Mouse (Mus musculus) MEL (cell line): ENCODE data around the gene Tekt5.

Experiments used
- CHD1 ChIP-seq: IDR thresholded peaks from 2 replicates; pipeline ENCODE4 v1.6.1; 2012; ENCODE audit warnings: low read depth, mild to moderate bottlenecking, inconsistent platforms, low read length, improper control_type of control experiment
- CHD2 ChIP-seq: IDR thresholded peaks from 2 replicates; pipeline ENCODE4 v1.6.1; 2011; ENCODE audit warnings: low read length, improper control_type of control experiment
- CTCF ChIP-seq, 3 experiments: IDR thresholded peaks in 2 of 3; conservative IDR thresholded peaks in 1 of 3; 2 replicates each; pipeline ENCODE4 v1.5.1; 2011 to 2012; ENCODE audit warnings: low read length in 3 of 3, low read depth in 2 of 3, mild to moderate bottlenecking in 2 of 3, improper control_type of control experiment in 1 of 3, inconsistent platforms in 1 of 3, mixed read lengths in 1 of 3, moderate library complexity in 1 of 3; ENCODE audit not compliant: control insufficient read depth in 1 of 3, insufficient read depth in 1 of 3, poor library complexity in 1 of 3, severe bottlenecking in 1 of 3
- E2F4 ChIP-seq: IDR thresholded peaks from 2 replicates; pipeline ENCODE4 v1.6.1; 2011; ENCODE audit warnings: low read depth, low read length, improper control_type of control experiment, borderline replicate concordance
- EP300 ChIP-seq, 2 experiments: IDR thresholded peaks; 2 replicates each; pipeline ENCODE4 v1.6.1; 2011; ENCODE audit warnings: improper control_type of control experiment in 2 of 2, low read length in 2 of 2, low read depth in 1 of 2, mild to moderate bottlenecking in 1 of 2
- ETS1 ChIP-seq: IDR thresholded peaks from 2 replicates; pipeline ENCODE4 v1.6.1; 2012; ENCODE audit warnings: low read depth, mild to moderate bottlenecking, inconsistent platforms, low read length, improper control_type of control experiment, moderate library complexity
- KAT2A ChIP-seq: conservative IDR thresholded peaks from 2 replicates; pipeline ENCODE4 v1.6.1; 2012; ENCODE audit warnings: low read depth, low read length, improper control_type of control experiment, inconsistent platforms
- POLR2A ChIP-seq, 2 experiments: IDR thresholded peaks; 2 replicates each; pipeline ENCODE4 v1.6.1; 2011 to 2012; ENCODE audit warnings: low read length in 2 of 2, mild to moderate bottlenecking in 2 of 2, control low read depth in 1 of 2, improper control_type of control experiment in 1 of 2, low read depth in 1 of 2, moderate library complexity in 1 of 2; ENCODE audit not compliant: control insufficient read depth in 1 of 2, insufficient read depth in 1 of 2, poor library complexity in 1 of 2
- POLR2AphosphoS2 ChIP-seq: IDR thresholded peaks from 2 replicates; pipeline ENCODE4 v1.6.1; 2011; ENCODE audit warnings: low read length, improper control_type of control experiment
- TAL1 ChIP-seq: IDR thresholded peaks from 2 replicates; pipeline ENCODE4 v1.6.1; 2012; ENCODE audit warnings: mild to moderate bottlenecking, inconsistent platforms, low read length, moderate library complexity, mixed read lengths
- TCF12 ChIP-seq: IDR thresholded peaks from 2 replicates; pipeline ENCODE4 v1.6.1; 2014; ENCODE audit warnings: low read depth, mild to moderate bottlenecking, inconsistent platforms, low read length, improper control_type of control experiment, moderate library complexity
- UBTF ChIP-seq: IDR thresholded peaks from 2 replicates; pipeline ENCODE4 v1.6.1; 2012; ENCODE audit warnings: low read depth, mild to moderate bottlenecking, inconsistent platforms, low read length, improper control_type of control experiment, moderate library complexity, borderline replicate concordance; ENCODE audit not compliant: insufficient read depth

- TF ChIP-seq POLR2A (IDR thresholded peaks at IDR 0.05; ENCODE audit: control insufficient read depth in 1 of 2, insufficient read depth in 1 of 2, low read depth in 1 of 2, low read length in 2 of 2, poor library complexity in 1 of 2) = no peak
- no peak for TF ChIP-seq ETS1
- no peak for TF ChIP-seq POLR2AphosphoS2
- no peak for TF ChIP-seq CHD1
- no peak for TF ChIP-seq UBTF
- TF ChIP-seq TAL1 = no peak
- TF ChIP-seq KAT2A = no peak
- TF ChIP-seq CTCF (IDR thresholded peaks at IDR 0.05 in 2 of 3, conservative IDR thresholded peaks at IDR 0.05 in 1 of 3; ENCODE audit: control insufficient read depth in 1 of 3, insufficient read depth in 1 of 3, low read depth in 2 of 3, low read length in 3 of 3, poor library complexity in 1 of 3, severe bottlenecking in 1 of 3) = no peak
- no peak for TF ChIP-seq CHD2
- no peak for TF ChIP-seq E2F4
- TF ChIP-seq TCF12 = no peak
- TF ChIP-seq EP300 (IDR thresholded peaks at IDR 0.05; ENCODE audit: low read depth in 1 of 2, low read length in 2 of 2) = no peak
These were observed 37.1 kb upstream of the Tekt5 start for GRCm38 (mm10) chr16:10432387-10432786.
